Mouse (Mus musculus): Measurements from ENCODE around the gene Fam178b. TPM values are rescaled to one million over a fixed set of nuclear protein-coding genes. Genes with fewer than 3 reads are reported as not detected.
"Not testable (repeated sequence)": the region's sequence is repeated elsewhere in the genome, so short reads cannot be mapped to it uniquely, and the experiment has no call there.

Fam178b gene
- polyA plus RNA-seq, 1 experiment from 2014 or later, result 0.87 TPM

GRCm38 (mm10) chr1:36674936-36675335 lies 8.0 kb downstream of the Fam178b start:
- WGBS, result 45% methylated on average over 3 of the region's 3 CpGs
- Histone ChIP-seq H3K36me3 (ENCODE audit: control insufficient read depth, insufficient read depth) (no peaks in the 10 kb centered on the region), H3K4me2 (replicated peaks; ENCODE audit: low read depth) (no peak overlapping the region), H3K4me3 (ENCODE audit: low read depth, low read length) (no peak overlapping the region), H3K9me3 (ENCODE audit: control insufficient read depth) (no peaks in the 10 kb centered on the region), H3K9ac (ENCODE audit: low read depth, low read length) (no peak overlapping the region), H3K27me3 (replicated peaks; ENCODE audit: control insufficient read depth, insufficient read depth, low read length) (no peaks in the 10 kb centered on the region), H3K27ac (ENCODE audit: low read depth, low read length) (no peak overlapping the region), H3K4me1 (replicated peaks; ENCODE audit: control insufficient read depth, insufficient read depth, low read length) (no peaks in the 10 kb centered on the region)
- ATAC-seq, result no peak
- TF ChIP-seq CTCF (IDR thresholded peaks at IDR 0.05; ENCODE audit: low read depth), result no peak

GRCm38 (mm10) chr1:36672648-36673350 lies 10.2 kb downstream of the Fam178b start:
- no peak for TF ChIP-seq CTCF (IDR thresholded peaks at IDR 0.05; ENCODE audit: low read depth)
- Histone ChIP-seq H3K4me3 (ENCODE audit: low read depth, low read length) (no peak overlapping the region), H3K9ac (ENCODE audit: low read depth, low read length) (no peak overlapping the region), H3K27me3 (replicated peaks; ENCODE audit: control insufficient read depth, insufficient read depth, low read length) (no peaks in the 10 kb centered on the region), H3K4me1 (replicated peaks; ENCODE audit: control insufficient read depth, insufficient read depth, low read length) (no peaks in the 10 kb centered on the region), H3K27ac (ENCODE audit: low read depth, low read length) (no peak overlapping the region), H3K36me3 (ENCODE audit: control insufficient read depth, insufficient read depth) (no peaks in the 10 kb centered on the region), H3K4me2 (replicated peaks; ENCODE audit: low read depth) (no peak overlapping the region), H3K9me3 (ENCODE audit: control insufficient read depth) (no peaks in the 10 kb centered on the region)
- 61% methylated on average over 16 of the region's 16 CpGs for WGBS
- ATAC-seq, result no peak

- no peaks in the 10 kb centered on the region for H3K9me3 ChIP-seq (ENCODE audit: control insufficient read depth)
- TF ChIP-seq CTCF (IDR thresholded peaks at IDR 0.05; ENCODE audit: low read depth), result no peak
- no peaks in the 10 kb centered on the region for H3K36me3 ChIP-seq (ENCODE audit: control insufficient read depth, insufficient read depth)
- WGBS, result 95% methylated on average over 10 of the region's 10 CpGs
- no peak overlapping the region for H3K27ac ChIP-seq (ENCODE audit: low read depth, low read length)
- H3K27me3 ChIP-seq (replicated peaks; ENCODE audit: control insufficient read depth, insufficient read depth, low read length), result no peaks in the 10 kb centered on the region
- no peaks in the 10 kb centered on the region for H3K4me1 ChIP-seq (replicated peaks; ENCODE audit: control insufficient read depth, insufficient read depth, low read length)
- H3K4me2 ChIP-seq (replicated peaks; ENCODE audit: low read depth), result no peak overlapping the region
- no peak for ATAC-seq
- no peak overlapping the region for H3K9ac ChIP-seq (ENCODE audit: low read depth, low read length)
- H3K4me3 ChIP-seq (ENCODE audit: low read depth, low read length), result no peak overlapping the region
These were observed 11.7 kb downstream of the Fam178b start for GRCm38 (mm10) chr1:36671260-36671659.

GRCm38 (mm10) chr1:36670256-36670655 lies 12.7 kb downstream of the Fam178b start:
- no peak overlapping the region for H3K4me2 ChIP-seq (replicated peaks; ENCODE audit: low read depth)
- WGBS, result 64% methylated on average over 4 of the region's 4 CpGs
- H3K27ac ChIP-seq (ENCODE audit: low read depth, low read length), result no peak overlapping the region
- TF ChIP-seq CTCF (IDR thresholded peaks at IDR 0.05; ENCODE audit: low read depth), result no peak
- no peaks in the 10 kb centered on the region for H3K9me3 ChIP-seq (ENCODE audit: control insufficient read depth)
- no peak overlapping the region for H3K4me3 ChIP-seq (ENCODE audit: low read depth, low read length)
- no peaks in the 10 kb centered on the region for H3K27me3 ChIP-seq (replicated peaks; ENCODE audit: control insufficient read depth, insufficient read depth, low read length)
- no peak overlapping the region for H3K9ac ChIP-seq (ENCODE audit: low read depth, low read length)
- H3K36me3 ChIP-seq (ENCODE audit: control insufficient read depth, insufficient read depth), result no peaks in the 10 kb centered on the region
- ATAC-seq, result no peak
- H3K4me1 ChIP-seq (replicated peaks; ENCODE audit: control insufficient read depth, insufficient read depth, low read length), result no peaks in the 10 kb centered on the region

- H3K9ac ChIP-seq (ENCODE audit: low read depth, low read length); H3K27ac ChIP-seq (ENCODE audit: low read depth, low read length); H3K4me3 ChIP-seq (ENCODE audit: low read depth, low read length); ATAC-seq; H3K4me2 ChIP-seq (replicated peaks; ENCODE audit: low read depth); H3K4me1 ChIP-seq (replicated peaks; ENCODE audit: control insufficient read depth, insufficient read depth, low read length); H3K9me3 ChIP-seq (ENCODE audit: control insufficient read depth); H3K36me3 ChIP-seq (ENCODE audit: control insufficient read depth, insufficient read depth); H3K27me3 ChIP-seq (replicated peaks; ENCODE audit: control insufficient read depth, insufficient read depth, low read length): not testable (repeated sequence)
- 39% methylated on average over 4 of the region's 4 CpGs for WGBS
These were observed 15.0 kb downstream of the Fam178b start for GRCm38 (mm10) chr1:36668007-36668406.

GRCm38 (mm10) chr1:36665934-36666333 lies 17.0 kb downstream of the Fam178b start:
- no peak overlapping the region for H3K4me2 ChIP-seq (replicated peaks; ENCODE audit: low read depth)
- H3K4me1 ChIP-seq (replicated peaks; ENCODE audit: control insufficient read depth, insufficient read depth, low read length), result no peaks in the 10 kb centered on the region
- no peaks in the 10 kb centered on the region for H3K27me3 ChIP-seq (replicated peaks; ENCODE audit: control insufficient read depth, insufficient read depth, low read length)
- H3K4me3 ChIP-seq (ENCODE audit: low read depth, low read length), result no peak overlapping the region
- H3K9me3 ChIP-seq (ENCODE audit: control insufficient read depth), result no peaks in the 10 kb centered on the region
- no peak overlapping the region for H3K27ac ChIP-seq (ENCODE audit: low read depth, low read length)
- TF ChIP-seq CTCF (IDR thresholded peaks at IDR 0.05; ENCODE audit: low read depth), result no peak
- 50% methylated on average over 4 of the region's 4 CpGs for WGBS
- ATAC-seq, result peak; percentile 62
- no peaks in the 10 kb centered on the region for H3K36me3 ChIP-seq (ENCODE audit: control insufficient read depth, insufficient read depth)
- H3K9ac ChIP-seq (ENCODE audit: low read depth, low read length), result no peak overlapping the region

Measured in intestine, postnatal 0 days (tissue).